Comparison of ENCODE assay signal across 9 mouse cellular contexts in genomic region chr2:36010579-36010978, GRCm38 (mm10). TPM values are rescaled to one million over a fixed set of nuclear protein-coding genes. Genes with fewer than 3 reads are reported as not detected.
DNase-seq lines count a peak whose midpoint lies in the region; ATAC-seq and TF ChIP-seq lines count a peak whose summit lies in the region.
"Had no signal": no experiment of that assay in that cellular context is flagged by ENCODE, and none has a peak within 500 bp of the region (broad histone marks: within the 10 kb centered on the region; RNA-seq: fewer than 3 reads in every experiment).

No protein-coding gene starts in this region.

- no peaks in the 10 kb centered on the region; the same call in 1 of the 2 replicates for H3K4me1 ChIP-seq in lung, embryonic 14.5 days (ENCODE audit: insufficient read depth)
- H3K4me1 ChIP-seq in forebrain, embryonic 13.5 days, result peaks cover 20% of the 10 kb centered on the region
- H3K4me1 ChIP-seq in limb, embryonic 12.5 days (replicated peaks), result peaks cover 10% of the 10 kb centered on the region
- peaks cover 11% of the 10 kb centered on the region; the same call in 1 of the 2 replicates for H3K4me1 ChIP-seq in stomach, embryonic 15.5 days
- 0 out of 2 replicates have a peak, but pooled peaks cover 5% of the 10 kb centered on the region for H3K4me1 ChIP-seq in kidney, embryonic 14.5 days (ENCODE audit: control insufficient read depth, insufficient read depth, low read length)

- 46% methylated on average over 8 of the region's 8 CpGs for WGBS in lung, embryonic 14.5 days
- 37% methylated on average over 8 of the region's 8 CpGs for WGBS in forebrain, embryonic 13.5 days
- WGBS in limb, embryonic 12.5 days, result 40% methylated on average over 8 of the region's 8 CpGs
- 51% methylated on average over 8 of the region's 8 CpGs for WGBS in stomach, embryonic 15.5 days
- 45% methylated on average over 8 of the region's 8 CpGs for WGBS in kidney, embryonic 14.5 days

- H3K27ac ChIP-seq in lung, embryonic 14.5 days (ENCODE audit: low read depth), result no peak overlapping the region
- H3K27ac ChIP-seq in forebrain, embryonic 13.5 days, result peak overlapping the region; percentile 87
- no peak overlapping the region for H3K27ac ChIP-seq in limb, embryonic 12.5 days
- no peak overlapping the region for H3K27ac ChIP-seq in stomach, embryonic 15.5 days
- no peak overlapping the region for H3K27ac ChIP-seq in kidney, embryonic 14.5 days (ENCODE audit: low read depth, low read length)

- no peak for ATAC-seq in lung, embryonic 14.5 days (ENCODE audit: insufficient read depth)
- no peak; the same call in 1 of the 2 replicates for ATAC-seq in forebrain, embryonic 13.5 days
- no peak for ATAC-seq in limb, embryonic 12.5 days (ENCODE audit: insufficient number of reproducible peaks, insufficient read depth, low FRiP score, low TSS enrichment, low read depth)
- no peak for ATAC-seq in stomach, embryonic 15.5 days (ENCODE audit: insufficient read depth, low FRiP score, low read depth)
- ATAC-seq in kidney, embryonic 14.5 days (ENCODE audit: low FRiP score, low TSS enrichment), result no peak

- H3K27me3 ChIP-seq in lung, embryonic 14.5 days (ENCODE audit: insufficient read depth, low read length), result peaks cover 9% of the 10 kb centered on the region
- H3K27me3 ChIP-seq in forebrain, embryonic 13.5 days, result peaks cover 28% of the 10 kb centered on the region
- H3K27me3 ChIP-seq in limb, embryonic 12.5 days, result peaks cover 40% of the 10 kb centered on the region
- H3K27me3 ChIP-seq in stomach, embryonic 15.5 days (replicated peaks), result peaks cover 18% of the 10 kb centered on the region
- H3K27me3 ChIP-seq in kidney, embryonic 14.5 days (ENCODE audit: control insufficient read depth, insufficient read depth, low read length), result peaks cover 16% of the 10 kb centered on the region

- no peak for DNase-seq in lung, embryonic 14.5 days
- DNase-seq in lung, postnatal 14 days, result no peak
- no peak for DNase-seq in spleen, adult 18-20 months
- DNase-seq: cerebellum, adult 18-20 months had no signal

- H3K4me3 ChIP-seq in lung, embryonic 14.5 days (ENCODE audit: low read depth, low read length), result no peak overlapping the region
- H3K4me3 ChIP-seq in forebrain, embryonic 13.5 days, result no peak overlapping the region
- peak overlapping the region; percentile 50; the same call in 1 of the 2 replicates for H3K4me3 ChIP-seq in limb, embryonic 12.5 days (replicated peaks)
- H3K4me3 ChIP-seq in stomach, embryonic 15.5 days (replicated peaks), result no peak overlapping the region
- H3K4me3 ChIP-seq in kidney, embryonic 14.5 days (ENCODE audit: low read length), result no peak overlapping the region

- TF ChIP-seq CTCF in lung, embryonic 14.5 days (IDR thresholded peaks at IDR 0.05; ENCODE audit: low read depth), result no peak

- H3K9me3 ChIP-seq in lung, embryonic 14.5 days (ENCODE audit: low read depth, low read length), result no peaks in the 10 kb centered on the region
- no peaks in the 10 kb centered on the region for H3K9me3 ChIP-seq in forebrain, embryonic 13.5 days (replicated peaks)
- H3K9me3 ChIP-seq in limb, embryonic 12.5 days, result no peaks in the 10 kb centered on the region
- H3K9me3 ChIP-seq in stomach, embryonic 15.5 days, result no peaks in the 10 kb centered on the region
- H3K9me3 ChIP-seq in kidney, embryonic 14.5 days (ENCODE audit: control insufficient read depth, low read length), result no peaks in the 10 kb centered on the region
- H3K9me3 ChIP-seq: G1E had no signal

- peak overlapping the region; percentile 64; the same call in 1 of the 2 replicates for H3K4me2 ChIP-seq in lung, embryonic 14.5 days
- H3K4me2 ChIP-seq in forebrain, embryonic 13.5 days, result peak overlapping the region; percentile 74
- H3K4me2 ChIP-seq in limb, embryonic 12.5 days, result peak overlapping the region; percentile 88
- H3K4me2 ChIP-seq in stomach, embryonic 15.5 days, result peak overlapping the region; percentile 89; the same call in 1 of the 2 replicates
- H3K4me2 ChIP-seq in kidney, embryonic 14.5 days (replicated peaks; ENCODE audit: low read depth, low read length), result no peak overlapping the region

- no peak overlapping the region for H3K9ac ChIP-seq in lung, embryonic 14.5 days
- peak overlapping the region; percentile 67; the same call in 1 of the 2 replicates for H3K9ac ChIP-seq in forebrain, embryonic 13.5 days
- H3K9ac ChIP-seq in limb, embryonic 12.5 days (replicated peaks), result no peak overlapping the region
- H3K9ac ChIP-seq in stomach, embryonic 15.5 days, result no peak overlapping the region
- H3K9ac ChIP-seq in kidney, embryonic 14.5 days (ENCODE audit: low read depth, low read length), result no peak overlapping the region

- no peaks in the 10 kb centered on the region for H3K36me3 ChIP-seq in lung, embryonic 14.5 days (ENCODE audit: insufficient read depth)
- H3K36me3 ChIP-seq in forebrain, embryonic 13.5 days (ENCODE audit: poor library complexity, severe bottlenecking), result no peaks in the 10 kb centered on the region
- H3K36me3 ChIP-seq in limb, embryonic 12.5 days, result no peaks in the 10 kb centered on the region
- no peaks in the 10 kb centered on the region for H3K36me3 ChIP-seq in stomach, embryonic 15.5 days
- no peaks in the 10 kb centered on the region for H3K36me3 ChIP-seq in kidney, embryonic 14.5 days (ENCODE audit: control insufficient read depth, insufficient read depth, low read length)
- H3K36me3 ChIP-seq: G1E had no signal

RNA-seq across cellular contexts. Expression of gene Ttll11, which starts 30.9 kb away (rescaled TPM):
- polyA plus RNA-seq in lung, embryonic 14.5 days (2014; fragmentation: Nextera tagmentation; extraction: Ambion mirVana), result 1.2 TPM in 2 replicates
- 1.8 and 2.2 TPM in 2 replicates for polyA plus RNA-seq in forebrain, embryonic 13.5 days (2015; fragmentation: Nextera tagmentation; extraction: Ambion mirVana)
- polyA plus RNA-seq in limb, embryonic 12.5 days (2016; fragmentation: Nextera tagmentation; extraction: Ambion mirVana), result 1.3 and 1.5 TPM in 2 replicates
- polyA plus RNA-seq in stomach, embryonic 15.5 days (2015; fragmentation: Nextera tagmentation; extraction: Ambion mirVana), result 0.55 and 0.65 TPM in 2 replicates
- 0.58 and 1.0 TPM in 2 replicates for polyA plus RNA-seq in kidney, embryonic 14.5 days (2014; fragmentation: Nextera tagmentation; extraction: Ambion mirVana)

RNA-seq across cellular contexts. Expression of gene Ndufa8, which starts 38.6 kb away (rescaled TPM):
- polyA plus RNA-seq in lung, embryonic 14.5 days (2014; fragmentation: Nextera tagmentation; extraction: Ambion mirVana), result 247 TPM in 2 replicates
- polyA plus RNA-seq in forebrain, embryonic 13.5 days (2015; fragmentation: Nextera tagmentation; extraction: Ambion mirVana), result 222 and 237 TPM in 2 replicates
- 181 and 194 TPM in 2 replicates for polyA plus RNA-seq in limb, embryonic 12.5 days (2016; fragmentation: Nextera tagmentation; extraction: Ambion mirVana)
- polyA plus RNA-seq in stomach, embryonic 15.5 days (2015; fragmentation: Nextera tagmentation; extraction: Ambion mirVana), result 247 and 252 TPM in 2 replicates
- 238 and 244 TPM in 2 replicates for polyA plus RNA-seq in kidney, embryonic 14.5 days (2014; fragmentation: Nextera tagmentation; extraction: Ambion mirVana)

RNA-seq across cellular contexts. Expression of gene Morn5, which starts 38.7 kb away (rescaled TPM):
- 0.54 and 1.0 TPM in 2 replicates for polyA plus RNA-seq in lung, embryonic 14.5 days (2014; fragmentation: Nextera tagmentation; extraction: Ambion mirVana)
- polyA plus RNA-seq in forebrain, embryonic 13.5 days (2015; fragmentation: Nextera tagmentation; extraction: Ambion mirVana), result 2.0 and 4.1 TPM in 2 replicates
- not detected in 2 replicates for polyA plus RNA-seq in limb, embryonic 12.5 days (2016; fragmentation: Nextera tagmentation; extraction: Ambion mirVana)
- 0.26 TPM in 1 of 2 replicates, not detected in the other for polyA plus RNA-seq in stomach, embryonic 15.5 days (2015; fragmentation: Nextera tagmentation; extraction: Ambion mirVana)
- polyA plus RNA-seq in kidney, embryonic 14.5 days (2014; fragmentation: Nextera tagmentation; extraction: Ambion mirVana), result 0.87 TPM in 1 of 2 replicates, not detected in the other
- polyA plus RNA-seq: G1E had no signal
